Mouse (Mus musculus) testis, adult 2 months (tissue): ENCODE results near the gene Dscam. TPM values are rescaled to one million over a fixed set of nuclear protein-coding genes. Genes with fewer than 3 reads are reported as not detected.

Experiments
- H3K27ac ChIP-seq: fragments of 200-500 bp; 2 replicates; pipeline ENCODE4 v1.5.1; 2012; ENCODE audit warnings: low read depth, low read length; ENCODE audit not compliant: control insufficient read depth, insufficient read depth
- H3K27me3 ChIP-seq: fragments of 200-500 bp; 2 replicates; pipeline ENCODE4 v1.6.1; 2012; ENCODE audit warnings: mild to moderate bottlenecking, low read length, moderate library complexity; ENCODE audit not compliant: control insufficient read depth, insufficient read depth
- H3K36me3 ChIP-seq: fragments of 200-500 bp; 2 replicates; pipeline ENCODE4 v1.6.1; 2012; ENCODE audit warnings: mild to moderate bottlenecking, low read length; ENCODE audit not compliant: control insufficient read depth, insufficient read depth
- H3K4me1 ChIP-seq: fragments of 200-500 bp; 2 replicates; pipeline ENCODE4 v1.6.1; 2012; ENCODE audit warnings: low read length; ENCODE audit not compliant: control insufficient read depth, insufficient read depth
- H3K4me3 ChIP-seq: fragments of 200-500 bp; 2 replicates; pipeline ENCODE4 v1.5.1; 2012; ENCODE audit warnings: low read depth, mild to moderate bottlenecking, low read length, moderate library complexity, mixed read lengths; ENCODE audit not compliant: control insufficient read depth
- CTCF ChIP-seq: fragments of 200-500 bp; IDR thresholded peaks from 2 replicates; pipeline ENCODE4 v1.5.1; 2012; ENCODE audit warnings: low read depth, mild to moderate bottlenecking, inconsistent platforms, low read length, moderate library complexity; ENCODE audit not compliant: control insufficient read depth, insufficient read depth, insufficient replicate concordance
- POLR2A ChIP-seq: fragments of 200-500 bp; IDR thresholded peaks from 2 replicates; pipeline ENCODE4 v1.6.1; 2012; ENCODE audit warnings: low read depth, mild to moderate bottlenecking, inconsistent platforms, low read length, moderate library complexity; ENCODE audit not compliant: control insufficient read depth
- polyA plus RNA-seq: library from polyadenylated mRNA; depleted of rRNA; stranded (reverse); fragments of >200 nt; gene quantifications from 2 replicates; pipeline ENCODE4 v1.2.3, GENCODE M21; 2012

Gene Dscam
- polyA plus RNA-seq, 1 experiment = 0.94 TPM

DNA sequence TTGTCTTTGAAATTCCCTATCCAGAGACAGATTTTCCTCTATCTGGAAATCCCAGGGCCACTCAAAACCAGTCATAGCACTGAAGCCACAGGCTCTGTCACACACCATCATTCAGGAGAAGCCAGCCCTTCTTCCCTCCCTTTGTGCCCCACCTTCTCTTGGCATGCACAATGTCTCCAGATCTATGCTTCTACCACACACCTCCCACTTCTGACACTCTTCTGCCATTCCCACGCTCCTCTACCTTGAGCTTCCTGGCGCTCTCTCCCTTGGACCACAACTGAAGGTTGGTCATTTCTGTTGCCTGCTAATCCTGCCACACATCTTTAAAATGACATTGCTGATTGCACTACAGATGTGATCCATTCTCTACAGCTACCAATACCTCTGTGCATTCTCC lies 235.8 kb downstream of the Dscam start:
- Histone ChIP-seq H3K27ac (no peak overlapping the region), H3K4me1 (no peaks in the 10 kb centered on the region), H3K4me3 (no peak overlapping the region), H3K27me3 (no peaks in the 10 kb centered on the region), H3K36me3 (no peaks in the 10 kb centered on the region)
- no peak for TF ChIP-seq CTCF
- no peak for TF ChIP-seq POLR2A

DNA sequence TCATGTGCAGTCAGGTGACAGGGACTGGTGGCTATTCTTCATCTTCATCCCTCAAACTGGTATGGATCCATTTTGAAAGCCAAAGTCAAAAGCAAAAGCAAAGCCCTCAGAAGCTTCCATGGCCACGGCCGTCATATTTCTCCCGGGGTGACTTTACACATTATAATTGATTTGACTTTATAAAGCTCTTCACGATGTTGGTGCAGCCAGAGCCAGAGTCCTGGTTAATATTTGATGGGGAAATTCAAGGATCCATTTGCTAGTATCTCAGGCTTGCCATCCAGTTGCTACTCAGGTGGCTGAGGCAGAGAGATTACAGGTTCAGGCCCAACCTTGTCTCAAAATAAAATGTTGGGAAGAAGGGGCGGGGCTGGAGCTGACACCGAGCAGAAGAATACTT lies 238.3 kb downstream of the Dscam start:
- TF ChIP-seq CTCF = no peak
- TF ChIP-seq POLR2A = no peak
- Histone ChIP-seq H3K27ac (no peak overlapping the region), H3K4me1 (peaks cover 3% of the 10 kb centered on the region; the same call in 1 of the 2 replicates), H3K36me3 (no peaks in the 10 kb centered on the region), H3K27me3 (no peaks in the 10 kb centered on the region), H3K4me3 (no peak overlapping the region)

DNA sequence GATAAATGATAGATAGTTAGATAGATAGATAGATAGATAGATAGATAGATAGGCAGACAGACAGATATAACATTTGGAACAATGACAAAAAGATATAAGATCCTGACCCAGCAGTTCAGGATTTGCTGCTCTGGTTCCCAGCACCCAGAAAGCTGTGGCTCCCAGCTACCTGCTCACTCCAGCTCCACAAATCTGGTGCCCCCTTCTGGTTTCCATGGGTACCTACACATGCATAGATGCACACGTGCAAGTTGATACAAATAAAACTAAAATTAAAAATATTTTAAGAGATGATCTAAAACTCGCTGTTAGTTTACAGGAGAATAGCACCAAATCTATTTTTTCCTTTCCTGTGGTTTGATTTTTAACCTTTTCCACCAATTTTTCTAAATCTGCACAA lies 238.8 kb downstream of the Dscam start:
- Histone ChIP-seq H3K36me3 (no peaks in the 10 kb centered on the region), H3K4me3 (no peak overlapping the region), H3K4me1 (peaks cover 6% of the 10 kb centered on the region), H3K27me3 (no peaks in the 10 kb centered on the region), H3K27ac (no peak overlapping the region)
- TF ChIP-seq CTCF = no peak
- TF ChIP-seq POLR2A = no peak

DNA sequence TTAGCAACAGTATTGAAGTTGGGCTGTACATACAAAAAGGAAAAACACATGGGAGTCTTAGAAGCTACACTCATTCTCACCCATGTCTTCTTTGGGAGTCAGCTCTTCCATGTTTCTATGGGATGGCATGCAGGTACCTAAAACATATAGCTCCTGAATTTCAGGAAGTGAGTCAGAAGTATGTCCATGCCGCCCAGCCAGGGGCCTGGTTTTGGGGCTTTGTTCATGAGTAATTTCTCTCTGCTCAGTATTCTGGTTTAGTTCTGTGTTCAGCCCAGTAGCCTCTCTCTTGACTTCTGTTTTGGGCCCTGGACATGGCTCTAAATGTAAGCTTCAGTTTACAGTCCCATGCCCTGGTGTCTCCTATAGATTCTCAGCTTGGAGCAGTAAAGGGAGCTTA lies 242.5 kb downstream of the Dscam start:
- Histone ChIP-seq H3K36me3 (no peaks in the 10 kb centered on the region), H3K4me1 (peaks cover 6% of the 10 kb centered on the region), H3K27me3 (no peaks in the 10 kb centered on the region), H3K27ac (no peak overlapping the region), H3K4me3 (no peak overlapping the region)
- no peak for TF ChIP-seq CTCF
- TF ChIP-seq POLR2A = no peak

DNA sequence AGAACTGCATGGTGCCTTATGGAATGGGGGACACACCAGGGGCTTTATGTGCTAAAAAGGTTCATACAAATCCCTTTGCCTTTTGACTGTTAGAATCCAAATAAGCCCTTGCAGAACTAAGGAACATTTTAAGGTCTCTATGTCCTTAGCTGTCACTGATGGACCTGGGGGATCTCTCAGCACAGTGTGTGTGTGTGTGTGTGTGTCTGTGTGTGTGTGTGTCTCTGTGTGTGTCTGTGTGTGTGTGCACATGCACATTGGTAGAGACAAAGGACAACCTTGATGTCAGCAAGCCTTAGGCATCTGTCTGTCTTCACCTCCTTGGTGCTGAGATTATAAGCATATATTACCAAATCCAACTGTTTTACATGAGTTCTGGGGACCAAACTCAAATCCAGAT lies 243.1 kb downstream of the Dscam start:
- Histone ChIP-seq H3K36me3 (no peaks in the 10 kb centered on the region), H3K27me3 (no peaks in the 10 kb centered on the region), H3K4me1 (peaks cover 6% of the 10 kb centered on the region), H3K27ac (no peak overlapping the region), H3K4me3 (peak overlapping the region; percentile 18; the same call in 1 of the 2 replicates)
- no peak for TF ChIP-seq CTCF

DNA sequence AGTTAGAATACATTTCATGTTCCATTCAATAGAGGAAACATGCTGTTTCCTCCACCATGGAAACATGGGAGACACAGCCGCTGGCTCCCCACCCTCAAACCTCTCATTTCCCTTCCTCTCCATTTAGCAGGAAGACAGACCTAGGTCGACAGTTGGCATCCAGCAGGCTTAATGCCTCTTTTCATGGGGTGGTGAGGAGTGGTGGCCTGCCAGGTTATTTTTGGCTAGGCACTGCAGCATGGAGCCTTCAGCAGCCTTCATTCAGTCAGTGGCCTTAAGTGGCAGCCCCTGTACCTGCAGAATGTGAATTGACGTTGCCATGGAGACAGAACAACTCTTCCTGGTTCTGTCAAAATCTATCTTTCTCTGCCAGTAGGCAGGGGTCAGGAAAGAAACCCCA lies 243.6 kb downstream of the Dscam start:
- Histone ChIP-seq H3K4me3 (peak overlapping the region; percentile 66), H3K27me3 (no peaks in the 10 kb centered on the region), H3K27ac (no peak overlapping the region), H3K36me3 (no peaks in the 10 kb centered on the region), H3K4me1 (peaks cover 6% of the 10 kb centered on the region)
- TF ChIP-seq POLR2A (no peak), CTCF (no peak)

DNA sequence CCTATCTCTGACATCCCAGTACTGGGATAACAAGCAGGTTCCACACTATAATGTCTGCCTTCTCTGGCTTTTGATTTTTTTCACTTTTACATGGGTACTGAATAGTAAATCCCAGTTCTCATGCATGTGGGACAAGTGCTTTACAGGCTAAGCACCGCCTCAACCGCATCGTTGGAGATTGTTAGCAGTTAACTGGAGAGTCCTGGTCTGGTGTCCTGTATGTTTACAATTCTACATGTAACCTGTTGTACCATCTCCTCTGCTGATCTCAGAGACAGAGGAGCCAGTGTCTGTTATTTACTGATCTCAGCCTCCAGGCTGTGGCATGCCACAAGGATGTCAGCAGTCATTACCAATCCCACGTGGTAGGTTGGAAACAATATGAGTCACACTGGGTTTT lies 246.6 kb downstream of the Dscam start:
- Histone ChIP-seq H3K27ac (no peak overlapping the region), H3K27me3 (no peaks in the 10 kb centered on the region), H3K4me1 (peaks cover 6% of the 10 kb centered on the region), H3K4me3 (no peak overlapping the region), H3K36me3 (no peaks in the 10 kb centered on the region)
- TF ChIP-seq POLR2A = no peak
- TF ChIP-seq CTCF = no peak

DNA sequence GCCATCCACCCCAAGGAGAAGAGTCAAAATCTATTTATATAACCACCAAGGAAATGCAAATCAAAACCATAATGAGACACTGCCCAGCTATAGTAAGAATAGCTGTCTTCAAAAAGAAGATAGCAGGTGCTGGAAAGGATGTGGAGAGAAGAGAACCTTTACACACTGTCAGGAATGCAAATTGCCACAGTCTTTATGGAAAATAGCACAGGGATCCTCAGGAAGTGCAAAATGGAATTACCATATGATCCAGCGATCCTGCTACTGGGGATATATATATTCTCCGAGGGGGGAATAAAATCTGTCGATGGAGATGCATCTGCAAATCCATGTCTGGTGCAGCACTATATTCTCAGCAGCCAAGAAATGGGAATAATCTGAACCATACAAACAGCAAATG lies 256.1 kb downstream of the Dscam start:
- H3K27ac ChIP-seq = no peak overlapping the region
- no peaks in the 10 kb centered on the region for H3K27me3 ChIP-seq
- no peaks in the 10 kb centered on the region for H3K4me1 ChIP-seq
- H3K4me3 ChIP-seq = no peak overlapping the region
- TF ChIP-seq CTCF (no peak), POLR2A (no peak)
- H3K36me3 ChIP-seq = no peaks in the 10 kb centered on the region
